Mouse (Mus musculus): Measurements from ENCODE around the gene Tcl1b1.
"Not testable (repeated sequence)": the region's sequence is repeated elsewhere in the genome, so short reads cannot be mapped to it uniquely, and the experiment has no call there.

Tcl1b1 gene

DNA sequence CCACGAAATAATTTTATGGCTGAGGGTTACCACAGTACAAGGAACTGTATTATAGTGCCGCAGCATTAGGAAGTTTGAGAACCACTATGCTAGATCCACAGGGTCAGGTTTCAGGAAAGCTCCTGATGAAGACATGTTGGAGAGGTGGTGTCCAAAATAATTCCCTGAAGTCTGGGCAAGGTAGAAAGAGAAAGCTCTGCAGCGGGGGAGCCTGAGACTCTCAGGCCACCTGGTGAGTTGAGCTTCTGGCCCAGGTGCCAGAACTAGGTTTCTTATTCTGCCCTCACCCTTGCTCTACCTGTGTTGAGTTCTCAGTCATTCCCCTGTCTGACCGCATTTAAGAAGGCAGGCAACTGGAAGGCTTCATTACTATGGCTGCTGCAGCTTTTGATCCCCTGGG, at the start of gene Tcl1b1:
TSS of gene Tcl1b1 (plus strand) at position 301 of the 400 bp plus-strand sequence.
- DNase-seq (ENCODE audit: low spot score in 2 of 2), result no peak

DNA sequence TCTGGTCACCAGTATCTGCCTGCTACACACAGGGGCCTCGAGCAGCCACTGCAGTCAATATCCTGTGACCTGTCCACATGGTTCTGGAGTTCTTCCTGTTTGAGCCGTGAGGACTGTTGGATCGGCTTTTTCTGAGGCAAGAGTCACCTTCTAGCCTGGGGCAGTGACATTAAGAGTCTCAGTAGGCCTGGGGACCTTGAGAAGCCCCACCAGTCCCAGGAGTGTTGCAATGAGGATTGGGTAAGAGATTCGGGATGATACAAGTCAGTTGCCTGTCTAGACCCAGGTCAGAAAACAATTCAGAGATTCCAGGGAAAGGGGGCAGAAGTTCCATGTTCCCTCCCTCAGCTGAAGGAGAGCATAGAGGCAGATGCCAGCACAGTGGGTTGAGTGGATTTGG, 49.7 kb upstream of the Tcl1b1 start:
- no peak for DNase-seq (ENCODE audit: low spot score in 2 of 2)

DNA sequence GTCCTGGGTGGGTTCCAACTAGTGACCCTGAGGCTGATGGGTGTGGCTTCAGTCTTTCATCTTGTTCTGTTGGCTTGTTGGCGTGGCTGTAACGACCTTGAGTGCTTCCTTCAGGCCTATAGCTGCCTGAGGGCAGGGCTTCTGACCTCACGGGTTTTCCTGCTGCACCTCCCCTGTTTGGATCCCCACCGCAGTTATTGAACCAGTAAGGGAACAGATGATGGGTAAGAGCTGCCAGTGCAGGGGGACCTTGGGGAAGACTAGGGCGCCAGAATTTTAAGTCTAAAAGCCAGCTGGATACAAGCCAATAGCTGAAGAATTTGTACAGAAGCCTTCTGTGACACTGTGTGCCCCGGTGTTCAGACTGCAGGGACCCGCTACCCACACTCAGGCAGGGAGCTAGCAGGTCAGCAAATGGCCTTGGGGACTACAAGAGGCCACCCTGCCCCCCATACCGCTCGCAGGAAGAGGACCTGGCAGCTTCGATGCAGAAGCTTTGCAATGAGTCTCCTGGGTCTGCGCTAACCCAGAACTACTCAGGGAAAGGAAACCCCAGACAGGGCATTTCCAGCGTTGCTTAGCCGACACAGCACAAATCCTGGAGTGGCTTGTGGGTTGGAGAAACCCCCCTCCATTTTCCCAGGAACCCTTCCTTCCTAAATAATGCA, 47.0 kb upstream of the Tcl1b1 start:
- DNase-seq (ENCODE audit: low spot score in 2 of 2), result no peak

DNA sequence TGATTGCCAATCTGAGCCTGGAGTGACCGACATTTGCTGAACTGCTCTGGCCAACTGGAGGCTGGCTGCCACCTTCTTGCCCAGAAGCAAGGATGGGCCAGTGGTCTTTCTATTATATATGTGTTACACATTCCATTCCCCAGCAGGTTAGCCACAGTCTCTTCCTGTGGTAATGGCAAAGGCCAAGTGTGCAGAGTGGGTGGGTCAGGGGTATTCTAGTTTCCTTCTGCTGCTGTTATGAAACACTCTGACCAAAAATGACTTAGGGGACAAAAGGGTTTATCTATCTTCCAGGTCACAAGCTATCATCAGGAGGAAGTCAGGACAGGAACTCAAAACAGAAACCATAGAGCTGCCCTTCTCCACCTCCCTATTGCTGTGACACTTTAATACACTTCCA, 42.8 kb upstream of the Tcl1b1 start:
- no peak for DNase-seq (ENCODE audit: low spot score in 2 of 2)

DNA sequence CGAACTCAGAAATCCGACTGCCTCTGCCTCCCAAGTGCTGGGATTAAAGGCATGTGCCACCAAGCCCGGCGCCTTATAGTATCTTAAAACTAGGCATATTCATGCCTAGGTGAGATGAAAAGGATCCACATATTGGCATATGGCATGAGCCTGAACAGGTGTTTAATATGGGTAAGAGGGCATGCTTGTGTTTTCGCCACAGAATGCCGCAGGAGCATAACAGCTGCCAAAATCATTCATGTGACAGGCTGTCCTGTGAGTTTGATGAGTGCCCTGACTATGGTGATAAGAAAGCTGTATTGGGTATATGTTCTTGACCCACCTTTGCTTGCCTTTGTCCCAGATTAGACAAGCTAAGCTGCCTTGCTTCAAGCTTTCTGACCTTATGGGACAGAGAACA, 34.1 kb upstream of the Tcl1b1 start:
- no peak for DNase-seq (ENCODE audit: low spot score in 2 of 2)

- DNase-seq (ENCODE audit: low spot score in 2 of 2), result no peak
Observed at GRCm38 (mm10) chr12:105126516-105126915, 33.0 kb upstream of the Tcl1b1 start.

- no peak for DNase-seq (ENCODE audit: low spot score in 2 of 2)
Observed at GRCm38 (mm10) chr12:105127607-105128006, 31.9 kb upstream of the Tcl1b1 start.

DNA sequence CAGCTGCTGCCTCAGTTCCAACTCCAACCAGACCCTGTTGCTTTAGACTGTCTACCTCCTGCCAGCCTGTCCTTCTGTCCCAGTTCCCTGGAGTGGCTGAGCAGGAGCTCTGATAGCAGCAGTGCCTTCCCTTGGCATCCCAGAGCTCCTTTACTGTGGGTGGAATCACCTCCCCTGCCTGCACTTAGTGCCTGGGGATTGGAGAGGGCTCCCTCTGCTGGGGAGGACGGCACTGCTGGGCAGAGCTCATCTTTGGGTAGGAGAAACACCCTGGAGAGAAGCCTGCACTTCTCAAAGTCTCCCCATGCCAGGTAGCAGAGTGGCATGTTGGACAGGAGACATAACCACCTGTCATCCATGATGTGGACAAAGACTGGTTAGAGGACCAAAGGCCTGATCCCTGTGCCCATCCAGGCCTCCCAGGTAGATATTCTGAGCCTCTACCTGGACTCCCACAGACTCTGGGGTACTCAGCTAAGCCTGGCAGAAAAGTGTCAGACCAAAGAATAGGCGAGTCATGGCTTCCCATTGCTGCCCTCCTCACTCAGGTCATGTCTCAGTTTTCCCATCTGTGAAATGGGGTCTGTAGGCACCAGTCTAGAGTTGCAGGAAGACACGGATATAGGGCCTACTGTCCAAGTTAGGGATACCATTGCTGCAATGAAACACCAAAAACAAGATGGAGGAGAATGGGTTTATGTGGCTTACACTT, 29.8 kb upstream of the Tcl1b1 start:
- not testable (repeated sequence) for DNase-seq (ENCODE audit: low spot score in 2 of 2)

DNA sequence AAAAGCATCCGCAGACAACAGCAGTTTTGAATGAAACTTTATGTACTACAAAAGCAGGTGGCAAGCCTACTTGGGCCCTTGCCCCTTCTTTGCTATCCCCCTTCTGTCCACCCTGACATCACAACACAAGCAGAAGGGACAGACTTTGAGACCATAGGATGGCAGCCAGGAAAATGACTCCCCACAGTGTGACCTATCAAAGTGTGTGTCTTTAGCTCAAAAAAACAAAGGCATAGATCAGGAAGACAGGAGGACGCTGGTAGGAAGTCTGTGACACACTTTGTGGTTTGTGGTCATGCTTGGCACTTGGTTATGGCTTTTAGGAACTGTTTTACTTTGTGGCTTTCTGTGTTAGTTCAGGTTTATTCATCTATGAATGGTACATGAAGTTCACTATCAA, 25.3 kb upstream of the Tcl1b1 start:
- DNase-seq (ENCODE audit: low spot score in 2 of 2), result not testable (repeated sequence)

- DNase-seq (ENCODE audit: low spot score in 2 of 2), result not testable (repeated sequence)
Observed at GRCm38 (mm10) chr12:105134826-105135225, 24.7 kb upstream of the Tcl1b1 start.

- DNase-seq (ENCODE audit: low spot score in 2 of 2), result not testable (repeated sequence)
Observed at GRCm38 (mm10) chr12:105137729-105138128, 21.8 kb upstream of the Tcl1b1 start.

GRCm38 (mm10) chr12:105143096-105143495, 16.4 kb upstream of the Tcl1b1 start:
- no peak for DNase-seq (ENCODE audit: low spot score in 2 of 2)

DNA sequence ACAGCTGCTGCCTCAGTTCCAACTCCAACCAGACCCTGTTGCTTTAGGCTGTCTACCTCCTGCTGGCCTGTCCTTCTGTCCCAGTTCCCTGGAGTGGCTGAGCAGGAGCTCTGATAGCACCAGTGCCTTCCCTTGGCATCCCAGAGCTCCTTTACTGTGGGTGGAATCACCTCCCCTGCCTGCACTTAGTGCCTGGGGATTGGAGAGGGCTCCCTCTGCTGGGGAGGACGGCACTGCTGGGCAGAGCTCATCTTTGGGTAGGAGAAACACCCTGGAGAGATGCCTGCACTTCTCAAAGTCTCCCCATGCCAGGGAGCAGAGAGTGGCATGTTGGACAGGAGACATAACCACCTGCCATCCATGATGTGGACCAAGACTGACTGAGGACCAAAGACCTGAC, 14.6 kb upstream of the Tcl1b1 start:
- DNase-seq (ENCODE audit: low spot score in 2 of 2), result not testable (repeated sequence)

- no peak for DNase-seq (ENCODE audit: low spot score in 2 of 2)
Observed at GRCm38 (mm10) chr12:105145714-105146113, 13.8 kb upstream of the Tcl1b1 start, which contains the start of gene Tcl1b2. Gene Tcl1b2 (plus strand): TSS chr12:105146014.

DNA sequence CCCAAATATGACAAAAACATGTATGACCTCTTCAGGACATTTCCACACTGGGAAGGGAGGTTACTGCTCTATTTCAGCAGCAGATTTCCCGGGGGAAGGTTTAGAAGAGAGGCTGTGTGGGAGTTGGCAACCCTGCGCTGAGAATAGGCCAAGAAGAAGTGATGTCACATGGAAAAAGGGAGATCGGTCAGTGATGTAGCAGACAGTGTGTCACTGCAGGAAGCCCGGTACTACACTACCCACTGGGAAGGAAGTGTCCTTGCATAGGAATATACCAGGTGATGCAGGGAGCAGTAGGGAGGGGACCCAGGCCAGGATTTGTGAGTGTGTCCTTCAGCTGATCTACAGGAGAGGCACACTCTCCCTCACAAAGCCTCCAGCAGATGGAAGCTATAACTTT, 4.2 kb upstream of the Tcl1b1 start:
- DNase-seq (ENCODE audit: low spot score in 2 of 2), result peak; percentile 4 to 8

- no peak for DNase-seq (ENCODE audit: low spot score in 2 of 2)
Observed at GRCm38 (mm10) chr12:105158842-105159241, 648 bp upstream of the Tcl1b1 start.

GRCm38 (mm10) chr12:105166734-105167133, 7.2 kb downstream of the Tcl1b1 start:
- DNase-seq (ENCODE audit: low spot score in 2 of 2), result no peak

GRCm38 (mm10) chr12:105173366-105173765, 13.9 kb downstream of the Tcl1b1 start:
- no peak for DNase-seq (ENCODE audit: low spot score in 2 of 2)

DNA sequence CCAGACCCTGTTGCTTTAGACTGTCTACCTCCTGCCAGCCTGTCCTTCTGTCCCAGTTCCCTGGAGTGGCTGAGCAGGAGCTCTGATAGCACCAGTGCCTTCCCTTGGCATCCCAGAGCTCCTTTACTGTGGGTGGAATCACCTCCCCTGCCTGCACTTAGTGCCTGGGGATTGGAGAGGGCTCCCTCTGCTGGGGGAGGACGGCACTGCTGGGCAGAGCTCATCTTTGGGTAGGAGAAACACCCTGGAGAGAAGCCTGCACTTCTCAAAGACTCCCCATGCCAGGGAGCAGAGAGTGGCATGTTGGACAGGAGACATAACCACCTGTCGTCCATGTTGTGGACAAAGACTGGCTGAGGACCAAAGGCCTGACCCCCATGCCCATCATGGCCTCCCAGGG, 14.8 kb downstream of the Tcl1b1 start:
- DNase-seq (ENCODE audit: low spot score in 2 of 2), result peak; percentile 29 to 45

DNA sequence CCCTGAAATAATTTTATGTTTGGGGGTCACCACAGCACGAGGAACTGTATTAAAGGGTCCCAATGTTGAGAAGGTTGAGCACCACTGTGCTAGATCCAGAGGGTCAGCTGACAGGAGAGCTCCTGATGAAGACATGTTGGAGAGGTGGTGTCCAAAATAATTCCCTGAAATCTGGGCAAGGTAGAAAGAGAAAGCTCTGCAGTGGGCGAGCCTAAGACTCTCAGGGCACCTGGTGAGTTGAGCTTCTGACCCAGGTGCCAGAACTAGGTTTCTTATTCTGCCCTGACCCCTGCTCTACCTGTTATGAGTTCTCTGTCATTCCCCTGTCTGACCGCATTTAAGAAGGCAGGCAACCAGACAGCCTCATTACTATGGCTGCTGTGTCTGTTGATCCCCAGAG, 16.6 kb downstream of the Tcl1b1 start, which contains the start of gene Tcl1b5:
TSS of gene Tcl1b5 (plus strand) at position 301 of the 400 bp plus-strand sequence.
- DNase-seq (ENCODE audit: low spot score in 2 of 2), result not testable (repeated sequence)

DNA sequence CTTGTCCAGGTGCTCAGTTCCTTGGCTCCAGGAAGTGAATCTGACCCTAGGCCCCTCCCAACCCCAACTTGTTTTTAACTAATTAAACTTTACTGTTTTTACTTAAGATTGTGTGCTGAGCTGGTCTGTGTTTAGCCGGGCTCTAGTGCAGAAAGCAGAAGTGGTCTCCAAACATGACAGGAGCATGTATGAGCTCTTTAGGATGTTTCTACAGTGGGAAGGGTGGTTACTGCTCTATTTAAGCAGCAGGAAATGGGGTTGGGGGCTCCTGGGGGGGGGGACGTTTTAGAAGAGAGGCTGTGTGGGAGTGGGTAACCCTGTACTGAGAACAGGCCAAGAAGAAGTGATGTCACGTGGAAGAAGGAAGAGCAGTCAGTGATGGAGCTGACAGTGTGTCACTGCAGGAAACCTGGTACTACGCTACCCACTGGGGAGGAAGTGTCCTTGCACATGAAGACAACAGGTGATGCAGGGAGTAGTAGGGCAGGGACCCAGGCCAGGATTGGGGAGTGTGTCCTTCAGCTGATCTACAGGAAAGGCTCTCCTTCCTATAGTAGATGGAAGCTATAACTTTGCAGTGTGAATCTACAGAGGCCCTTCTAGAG, 21.7 kb downstream of the Tcl1b1 start:
- not testable (repeated sequence) for DNase-seq (ENCODE audit: low spot score in 2 of 2)

DNA sequence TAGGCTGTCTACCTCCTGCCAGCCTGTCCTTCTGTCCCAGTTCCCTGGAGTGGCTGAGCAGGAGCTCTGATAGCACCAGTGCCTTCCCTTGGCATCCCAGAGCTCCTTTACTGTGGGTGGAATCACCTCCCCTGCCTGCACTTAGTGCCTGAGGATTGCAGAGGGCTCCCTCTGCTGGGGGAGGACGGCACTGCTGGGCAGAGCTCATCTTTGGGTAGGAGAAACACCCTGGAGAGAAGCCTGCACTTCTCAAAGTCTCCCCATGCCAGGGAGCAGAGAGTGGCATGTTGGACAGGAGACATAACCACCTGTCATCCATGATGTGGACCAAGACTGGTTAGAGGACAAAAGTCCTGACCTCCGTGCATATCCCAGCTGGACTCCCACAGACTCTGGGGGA, 29.5 kb downstream of the Tcl1b1 start:
- DNase-seq (ENCODE audit: low spot score in 2 of 2), result peak; percentile 2 to 10

DNA sequence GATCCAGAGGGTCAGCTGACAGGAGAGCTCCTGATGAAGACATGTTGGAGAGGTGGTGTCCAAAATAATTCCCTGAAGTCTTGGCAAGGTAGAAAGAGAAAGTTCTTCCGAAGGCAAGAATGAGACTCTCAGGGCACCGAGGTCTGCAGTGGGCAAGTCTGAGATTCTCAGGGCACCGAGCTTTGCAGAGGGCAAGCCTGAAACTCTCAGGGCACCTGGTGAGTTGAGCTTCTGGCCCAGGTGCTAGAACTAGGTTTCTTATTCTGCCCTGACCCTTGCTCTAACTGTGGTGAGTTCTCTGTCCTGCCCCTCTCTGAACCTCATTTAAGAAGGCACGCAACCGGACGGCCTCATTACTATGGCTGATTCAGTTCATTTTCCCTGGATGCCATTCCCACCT, 31.3 kb downstream of the Tcl1b1 start, which contains the start of gene Tcl1b3:
TSS of gene Tcl1b3 (plus strand) at position 301 of the 400 bp plus-strand sequence.
- not testable (repeated sequence) for DNase-seq (ENCODE audit: low spot score in 2 of 2)
